Mouse (Mus musculus): ENCODE results near the gene Mest.

Mest gene

GRCm38 (mm10) chr6:30723331-30723730 is at the start of gene Mest:
Mest (plus strand) TSS chr6:30723547.
- DNase-seq, result no peak

GRCm38 (mm10) chr6:30673764-30674561 is 49.4 kb upstream of the Mest start:
- DNase-seq, result no peak

DNA sequence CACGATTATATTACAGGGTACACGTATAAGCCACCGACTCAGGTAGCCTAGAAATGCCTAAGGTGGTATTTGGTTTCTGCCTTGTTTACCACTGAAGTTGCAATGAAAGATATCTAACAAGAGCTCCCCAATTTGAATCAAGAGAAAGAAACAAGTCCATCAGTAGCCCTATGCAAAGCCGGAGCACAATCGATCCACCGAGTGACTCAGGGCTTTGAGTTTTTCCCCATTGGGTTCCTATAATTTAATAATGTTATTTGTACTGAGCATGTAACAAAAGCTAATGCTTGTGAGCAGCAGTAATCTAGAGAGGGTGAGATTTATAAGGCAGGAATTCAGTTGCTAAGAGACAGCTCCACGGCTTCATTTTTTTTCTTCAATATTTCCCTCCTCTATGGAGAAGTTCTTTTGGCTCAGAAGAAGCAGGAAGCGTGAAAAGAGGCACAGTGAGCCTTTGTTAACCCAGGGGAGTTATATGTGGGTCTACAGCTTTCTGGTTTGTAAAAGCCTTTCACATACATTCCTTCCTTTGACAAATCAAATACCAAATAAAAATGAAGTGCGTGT is 48.5 kb upstream of the Mest start:
- no peak for DNase-seq

GRCm38 (mm10) chr6:30675281-30675771 is 48.0 kb upstream of the Mest start:
- DNase-seq, result no peak

GRCm38 (mm10) chr6:30676506-30676905 is 46.8 kb upstream of the Mest start:
- no peak for DNase-seq

GRCm38 (mm10) chr6:30677591-30677990 is 45.8 kb upstream of the Mest start:
- no peak for DNase-seq

GRCm38 (mm10) chr6:30678482-30678881 is 44.9 kb upstream of the Mest start:
- DNase-seq, result no peak

GRCm38 (mm10) chr6:30679567-30679966 is 43.8 kb upstream of the Mest start:
- DNase-seq, result no peak

- no peak for DNase-seq
These were observed 42.9 kb upstream of the Mest start for GRCm38 (mm10) chr6:30680442-30680841.

- DNase-seq, result no peak
These were observed 41.1 kb upstream of the Mest start for GRCm38 (mm10) chr6:30681935-30682900.

- no peak for DNase-seq
These were observed 38.8 kb upstream of the Mest start for GRCm38 (mm10) chr6:30684570-30684969.

- DNase-seq, result no peak
These were observed 36.1 kb upstream of the Mest start for GRCm38 (mm10) chr6:30687198-30687597.

DNA sequence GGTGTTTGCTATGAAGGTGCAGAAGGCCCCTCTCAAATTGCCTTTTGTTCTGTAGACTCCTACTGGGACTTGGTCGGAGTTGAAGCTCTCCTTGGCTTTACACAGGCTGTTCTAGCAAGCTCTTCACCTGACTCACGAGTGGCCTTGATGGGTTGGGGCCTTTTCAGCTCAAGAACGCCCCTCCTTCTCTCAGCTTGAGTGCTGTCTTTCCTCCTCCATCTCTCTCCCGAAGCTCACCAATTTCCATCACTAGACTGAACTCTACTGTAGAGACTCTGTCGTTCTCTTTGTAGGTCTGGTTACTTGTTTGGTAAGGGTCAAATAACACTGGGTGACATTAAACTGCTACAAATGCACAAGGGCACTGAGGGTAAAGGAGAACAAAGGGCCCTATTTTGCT is 30.5 kb upstream of the Mest start:
- no peak for DNase-seq

GRCm38 (mm10) chr6:30693350-30693991 is 29.9 kb upstream of the Mest start, which contains the start of gene Cep41:
Cep41 (minus strand) TSS chr6:30693749.
- DNase-seq, result peak; percentile 93 to 94

GRCm38 (mm10) chr6:30694209-30694608 is 29.1 kb upstream of the Mest start:
- DNase-seq, result no peak

- no peak for DNase-seq
These were observed 28.2 kb upstream of the Mest start for GRCm38 (mm10) chr6:30695124-30695523.

DNA sequence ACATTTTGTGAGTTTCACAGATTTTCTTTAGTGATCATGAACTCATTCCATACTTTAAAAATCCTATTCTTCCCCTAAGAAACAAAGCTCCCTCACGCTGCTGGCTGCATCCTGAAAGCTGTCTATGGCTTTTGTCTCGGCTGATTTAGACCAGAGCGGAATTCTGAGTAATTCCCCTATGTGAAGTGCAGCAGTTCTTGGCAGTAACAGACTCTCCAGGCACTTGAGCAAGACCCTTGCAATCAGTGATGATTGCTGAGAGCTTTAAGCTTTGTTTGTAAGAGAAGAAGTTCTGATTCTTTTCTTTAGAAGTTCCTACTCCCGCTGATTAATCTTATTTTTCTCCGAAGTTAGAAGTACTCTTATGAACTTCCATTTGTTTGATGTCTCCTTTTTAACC is 25.9 kb upstream of the Mest start:
- no peak for DNase-seq

- DNase-seq, result no peak
These were observed 25.3 kb upstream of the Mest start for GRCm38 (mm10) chr6:30698036-30698435.

DNA sequence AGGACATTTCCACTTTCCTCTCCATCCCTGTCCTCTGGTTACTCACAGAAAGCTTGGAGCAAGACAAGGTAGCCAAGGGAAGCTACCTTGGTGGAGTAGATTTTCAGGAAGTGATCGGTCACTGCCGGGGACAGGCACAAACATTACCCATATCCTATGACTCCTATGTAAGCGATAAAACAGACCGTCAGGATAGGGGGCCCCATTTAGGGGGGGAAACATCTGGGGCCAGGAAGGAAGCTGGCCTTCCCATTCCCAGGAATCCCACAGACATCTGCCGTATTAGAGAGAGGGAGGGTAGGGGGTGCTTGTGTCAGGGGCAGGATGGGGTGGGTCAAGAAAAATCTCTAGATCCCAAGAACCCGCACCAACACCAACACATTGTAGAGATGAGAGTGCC is 23.2 kb upstream of the Mest start:
- no peak for DNase-seq

DNA sequence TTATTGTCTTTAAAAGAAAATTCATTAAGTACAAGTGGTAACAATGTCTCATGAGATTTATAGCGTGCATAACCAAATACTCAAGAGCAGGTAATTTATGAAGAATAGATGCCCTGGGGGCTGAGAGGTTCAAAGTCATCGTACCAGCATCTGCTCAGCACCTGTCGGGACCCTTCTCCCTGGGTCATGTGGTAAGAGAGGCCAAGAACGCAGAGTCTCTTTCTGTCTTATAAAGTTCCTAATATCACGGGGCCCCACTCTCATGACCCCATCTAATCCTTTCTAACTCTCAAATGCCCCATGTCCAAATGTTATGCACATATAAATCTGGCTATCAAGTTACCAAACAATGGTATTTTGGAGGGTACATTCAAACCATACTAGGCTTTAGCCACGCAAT is 20.5 kb upstream of the Mest start:
- DNase-seq, result no peak

DNA sequence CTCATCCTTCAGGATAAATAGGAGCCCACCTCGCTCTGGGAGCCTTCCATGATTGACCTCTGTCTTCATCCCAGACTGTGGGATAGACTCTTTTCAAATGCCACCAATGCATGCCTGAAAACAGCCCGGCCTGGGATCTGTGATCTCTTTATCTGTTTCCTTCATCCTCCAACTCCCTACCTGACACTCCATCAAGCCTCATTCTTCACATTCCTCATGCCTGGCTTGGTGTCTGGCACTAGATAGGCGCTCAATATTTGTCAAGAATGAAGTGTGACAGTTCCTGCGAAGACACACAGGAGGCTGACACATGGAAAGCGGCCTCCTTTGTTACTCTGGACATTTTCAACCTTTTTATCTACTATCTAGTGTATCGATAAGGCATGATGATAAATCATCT is 19.9 kb upstream of the Mest start:
- no peak for DNase-seq

DNA sequence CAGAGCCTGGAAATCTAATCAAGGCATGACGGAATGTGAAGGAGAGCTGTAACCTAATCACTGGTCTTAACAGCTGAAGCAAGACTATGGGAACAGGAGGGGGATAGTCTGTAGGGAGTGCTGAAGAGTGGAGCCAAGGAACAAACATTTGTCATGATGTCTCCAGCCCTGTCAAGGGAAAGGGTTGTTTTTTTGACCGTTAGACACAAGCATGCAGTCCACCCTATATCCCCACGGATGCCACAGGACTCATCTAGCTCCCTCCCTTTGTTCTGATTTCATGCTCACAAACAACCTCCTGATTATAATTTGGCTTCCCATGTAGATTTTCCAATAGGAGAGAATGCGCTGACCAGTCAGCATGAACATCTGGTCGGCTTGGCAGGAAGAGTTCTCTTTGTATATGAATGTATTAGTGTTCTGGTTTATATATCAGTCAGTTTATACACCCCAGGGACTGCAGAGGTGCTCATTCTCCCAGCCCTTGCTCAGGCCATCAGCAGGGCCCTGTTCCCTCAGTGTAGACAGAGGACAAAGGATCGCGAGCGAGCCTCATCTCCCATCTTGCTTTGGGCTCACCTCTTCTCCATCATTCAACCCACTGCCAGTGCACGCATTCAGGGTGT is 19.3 kb upstream of the Mest start:
- DNase-seq, result no peak
